Mouse (Mus musculus) MEL (cell line): ENCODE measurements around the gene Atp8a1. TPM values are rescaled to one million over a fixed set of nuclear protein-coding genes. Genes with fewer than 3 reads are reported as not detected.

Source experiments
- DNase-seq: peaks from one replicate; pipeline ENCODE4 v3.0.0; 2011; ENCODE audit warnings: low read depth, low spot score
- H3K27ac ChIP-seq: 2 replicates; pipeline ENCODE4 v1.5.1; 2012; ENCODE audit warnings: low read depth, mild to moderate bottlenecking, control low read depth, low read length, moderate library complexity; ENCODE audit not compliant: control insufficient read depth
- H3K27me3 ChIP-seq, 2 experiments: fragments of 150-350 bp in 1 of 2; sonication (generic) in 1 of 2; 2 replicates each; pipeline ENCODE4 v1.6.1; 2012; ENCODE audit warnings: low read length in 2 of 2, mild to moderate bottlenecking in 2 of 2, improper control_type of control experiment in 1 of 2, moderate library complexity in 1 of 2; ENCODE audit not compliant: insufficient read depth in 2 of 2, control insufficient read depth in 1 of 2
- H3K36me3 ChIP-seq, 2 experiments: 2 replicates each; pipeline ENCODE4 v1.6.1; 2012 to 2014; ENCODE audit warnings: low read length in 2 of 2, improper control_type of control experiment in 1 of 2, inconsistent platforms in 1 of 2, mild to moderate bottlenecking in 1 of 2; ENCODE audit not compliant: insufficient read depth in 2 of 2, control insufficient read depth in 1 of 2
- H3K4me1 ChIP-seq, 2 experiments: fragments of 150-350 bp in 1 of 2; sonication (generic) in 1 of 2; 2 replicates each; pipeline ENCODE4 v1.6.1; 2012; ENCODE audit warnings: low read length in 2 of 2, improper control_type of control experiment in 1 of 2, mild to moderate bottlenecking in 1 of 2; ENCODE audit not compliant: insufficient read depth in 2 of 2, control insufficient read depth in 1 of 2
- H3K4me3 ChIP-seq, 2 experiments: fragments of 150-350 bp in 1 of 2; sonication (generic) in 1 of 2; 2 replicates each; pipeline ENCODE4 v1.5.1; 2012; ENCODE audit warnings: low read depth in 2 of 2, low read length in 2 of 2, mild to moderate bottlenecking in 2 of 2, moderate library complexity in 2 of 2, control low read depth in 1 of 2, improper control_type of control experiment in 1 of 2; ENCODE audit not compliant: control insufficient read depth in 1 of 2, insufficient read depth in 1 of 2
- H3K79me2 ChIP-seq: 2 replicates; pipeline ENCODE4 v1.6.1; 2012; ENCODE audit warnings: mild to moderate bottlenecking, low read length, moderate library complexity; ENCODE audit not compliant: control insufficient read depth, poor library complexity, insufficient read depth
- H3K9ac ChIP-seq: 2 replicates; pipeline ENCODE4 v1.6.1; 2012; ENCODE audit warnings: low read depth, mild to moderate bottlenecking, control low read depth, low read length, moderate library complexity; ENCODE audit not compliant: control insufficient read depth, poor library complexity, severe bottlenecking
- H3K9me3 ChIP-seq: fragments of 150-350 bp; sonication (generic); replicated peaks from 2 replicates; pipeline ENCODE4 v1.6.1; 2012; ENCODE audit warnings: mild to moderate bottlenecking, low read length, improper control_type of control experiment, moderate library complexity; ENCODE audit not compliant: insufficient read depth
- BHLHE40 ChIP-seq: IDR thresholded peaks from 2 replicates; pipeline ENCODE4 v1.6.1; 2012; ENCODE audit warnings: low read depth, mild to moderate bottlenecking, inconsistent platforms, low read length, improper control_type of control experiment, borderline replicate concordance
- CHD2 ChIP-seq: IDR thresholded peaks from 2 replicates; pipeline ENCODE4 v1.6.1; 2011; ENCODE audit warnings: low read length, improper control_type of control experiment
- CTCF ChIP-seq, 3 experiments: IDR thresholded peaks in 2 of 3; conservative IDR thresholded peaks in 1 of 3; 2 replicates each; pipeline ENCODE4 v1.5.1; 2011 to 2012; ENCODE audit warnings: low read length in 3 of 3, low read depth in 2 of 3, mild to moderate bottlenecking in 2 of 3, improper control_type of control experiment in 1 of 3, inconsistent platforms in 1 of 3, mixed read lengths in 1 of 3, moderate library complexity in 1 of 3; ENCODE audit not compliant: control insufficient read depth in 1 of 3, insufficient read depth in 1 of 3, poor library complexity in 1 of 3, severe bottlenecking in 1 of 3
- ELF1 ChIP-seq: IDR thresholded peaks from 2 replicates; pipeline ENCODE4 v1.6.1; 2014; ENCODE audit warnings: low read depth, mild to moderate bottlenecking, inconsistent platforms, low read length, improper control_type of control experiment, moderate library complexity
- ETS1 ChIP-seq: IDR thresholded peaks from 2 replicates; pipeline ENCODE4 v1.6.1; 2012; ENCODE audit warnings: low read depth, mild to moderate bottlenecking, inconsistent platforms, low read length, improper control_type of control experiment, moderate library complexity
- GABPA ChIP-seq: IDR thresholded peaks from 2 replicates; pipeline ENCODE4 v1.6.1; 2012; ENCODE audit warnings: low read depth, mild to moderate bottlenecking, inconsistent platforms, low read length, improper control_type of control experiment, moderate library complexity
- HCFC1 ChIP-seq: IDR thresholded peaks from 2 replicates; pipeline ENCODE4 v1.6.1; 2012; ENCODE audit warnings: low read depth, mild to moderate bottlenecking, inconsistent platforms, low read length, improper control_type of control experiment, moderate library complexity
- JUND ChIP-seq: IDR thresholded peaks from 2 replicates; pipeline ENCODE4 v1.6.1; 2011; ENCODE audit warnings: low read depth, mild to moderate bottlenecking, improper control_type of control experiment, low read length
- KAT2A ChIP-seq: conservative IDR thresholded peaks from 2 replicates; pipeline ENCODE4 v1.6.1; 2012; ENCODE audit warnings: low read depth, low read length, improper control_type of control experiment, inconsistent platforms
- MAFK ChIP-seq: IDR thresholded peaks from 2 replicates; pipeline ENCODE4 v1.6.1; 2011; ENCODE audit warnings: low read depth, mild to moderate bottlenecking, low read length, improper control_type of control experiment, borderline replicate concordance
- MAZ ChIP-seq: IDR thresholded peaks from 2 replicates; pipeline ENCODE4 v1.6.1; 2012; ENCODE audit warnings: low read depth, mild to moderate bottlenecking, inconsistent platforms, low read length, improper control_type of control experiment
- MXI1 ChIP-seq: IDR thresholded peaks from 2 replicates; pipeline ENCODE4 v1.6.1; 2011; ENCODE audit warnings: mild to moderate bottlenecking, low read depth, low read length, improper control_type of control experiment
- NRF1 ChIP-seq: IDR thresholded peaks from 2 replicates; pipeline ENCODE4 v1.6.1; 2014; ENCODE audit warnings: low read depth, mild to moderate bottlenecking, inconsistent platforms, low read length, improper control_type of control experiment, moderate library complexity; ENCODE audit not compliant: poor library complexity, insufficient read depth, severe bottlenecking
- POLR2A ChIP-seq, 2 experiments: IDR thresholded peaks; 2 replicates each; pipeline ENCODE4 v1.6.1; 2011 to 2012; ENCODE audit warnings: low read length in 2 of 2, mild to moderate bottlenecking in 2 of 2, control low read depth in 1 of 2, improper control_type of control experiment in 1 of 2, low read depth in 1 of 2, moderate library complexity in 1 of 2; ENCODE audit not compliant: control insufficient read depth in 1 of 2, insufficient read depth in 1 of 2, poor library complexity in 1 of 2
- POLR2AphosphoS2 ChIP-seq: IDR thresholded peaks from 2 replicates; pipeline ENCODE4 v1.6.1; 2011; ENCODE audit warnings: low read length, improper control_type of control experiment
- RAD21 ChIP-seq: IDR thresholded peaks from 2 replicates; pipeline ENCODE4 v1.6.1; 2011; ENCODE audit warnings: mild to moderate bottlenecking, low read depth, low read length, improper control_type of control experiment
- RCOR1 ChIP-seq: IDR thresholded peaks from 2 replicates; pipeline ENCODE4 v1.6.1; 2012; ENCODE audit warnings: low read depth, mild to moderate bottlenecking, inconsistent platforms, low read length, improper control_type of control experiment
- SIN3A ChIP-seq: IDR thresholded peaks from 2 replicates; pipeline ENCODE4 v1.6.1; 2012; ENCODE audit warnings: low read length, improper control_type of control experiment, inconsistent platforms
- SMC3 ChIP-seq: IDR thresholded peaks from 2 replicates; pipeline ENCODE4 v1.6.1; 2011; ENCODE audit warnings: low read depth, low read length, improper control_type of control experiment
- TAL1 ChIP-seq: IDR thresholded peaks from 2 replicates; pipeline ENCODE4 v1.6.1; 2012; ENCODE audit warnings: mild to moderate bottlenecking, inconsistent platforms, low read length, moderate library complexity, mixed read lengths
- TBP ChIP-seq: IDR thresholded peaks from 2 replicates; pipeline ENCODE4 v1.8.0; 2011; ENCODE audit warnings: low read depth, low read length, improper control_type of control experiment
- TCF12 ChIP-seq: IDR thresholded peaks from 2 replicates; pipeline ENCODE4 v1.6.1; 2014; ENCODE audit warnings: low read depth, mild to moderate bottlenecking, inconsistent platforms, low read length, improper control_type of control experiment, moderate library complexity
- UBTF ChIP-seq: IDR thresholded peaks from 2 replicates; pipeline ENCODE4 v1.6.1; 2012; ENCODE audit warnings: low read depth, mild to moderate bottlenecking, inconsistent platforms, low read length, improper control_type of control experiment, moderate library complexity, borderline replicate concordance; ENCODE audit not compliant: insufficient read depth
- ZKSCAN1 ChIP-seq: IDR thresholded peaks from 2 replicates; pipeline ENCODE4 v1.6.1; 2012; ENCODE audit warnings: low read depth, mild to moderate bottlenecking, inconsistent platforms, low read length, improper control_type of control experiment, moderate library complexity
- polyA plus RNA-seq, 2 experiments: library from polyadenylated mRNA; stranded (reverse) in 1 of 2; unstranded in 1 of 2; fragments of >175 nt in 1 of 2; fragments of >200 nt in 1 of 2; gene quantifications; 2 replicates each; pipeline versions ENCODE4 v1.2.1 to v1.2.4; 2012; ENCODE audit warnings: low replicate concordance in 2 of 2, low read depth in 1 of 2; ENCODE audit not compliant: insufficient read length in 2 of 2, insufficient read depth in 1 of 2, missing spikeins in 1 of 2
- total RNA-seq: library from RNA; depleted of rRNA; stranded (reverse); fragments of 300-350 nt; gene quantifications from 2 replicates; pipeline ENCODE4 v1.2.3, GENCODE M21; 2012

Atp8a1 gene
- total and polyA plus RNA-seq, 3 experiments, result 18.2 to 22.1 TPM; not detected in 1

- Histone ChIP-seq H3K27me3 (no peaks in the 10 kb centered on the region), H3K9ac (no peak overlapping the region), H3K36me3 (no peaks in the 10 kb centered on the region; a peak in 2 of 4 replicates), H3K27ac (no peak overlapping the region), H3K4me3 (no peak overlapping the region), H3K79me2 (no peaks in the 10 kb centered on the region), H3K4me1 (no peaks in the 10 kb centered on the region), H3K9me3 (no peaks in the 10 kb centered on the region)
- TF ChIP-seq SMC3 (no peak), RAD21 (no peak), ELF1 (no peak), CHD2 (no peak), GABPA (no peak), ZKSCAN1 (no peak), HCFC1 (no peak), TBP (no peak), JUND (no peak), UBTF (no peak), CTCF (IDR thresholded peaks at IDR 0.05 in 2 of 3, conservative IDR thresholded peaks at IDR 0.05 in 1 of 3; ENCODE audit: control insufficient read depth in 1 of 3, insufficient read depth in 1 of 3, low read depth in 2 of 3, low read length in 3 of 3, poor library complexity in 1 of 3, severe bottlenecking in 1 of 3) (no peak)
- DNase-seq, result no peak
Measured at GRCm38 (mm10) chr5:67633831-67634268, 213.4 kb downstream of the Atp8a1 start.

GRCm38 (mm10) chr5:67633138-67633782, 214.0 kb downstream of the Atp8a1 start:
- Histone ChIP-seq H3K4me3 (no peak overlapping the region), H3K79me2 (no peaks in the 10 kb centered on the region), H3K27me3 (no peaks in the 10 kb centered on the region), H3K27ac (no peak overlapping the region), H3K9ac (no peak overlapping the region), H3K4me1 (no peaks in the 10 kb centered on the region), H3K9me3 (no peaks in the 10 kb centered on the region)
- DNase-seq, result no peak
- TF ChIP-seq RCOR1, result no peak
- TF ChIP-seq, all 39 proteins: peak for 0
- no peaks in the 10 kb centered on the region; a peak in 2 of 4 replicates for H3K36me3 ChIP-seq

GRCm38 (mm10) chr5:67631261-67631660, 216.0 kb downstream of the Atp8a1 start:
- Histone ChIP-seq H3K36me3 (no peaks in the 10 kb centered on the region; a peak in 2 of 4 replicates), H3K9me3 (no peaks in the 10 kb centered on the region), H3K4me1 (peaks cover 2 to 4% of the 10 kb centered on the region in 2 experiments; a peak in 2 of 4 replicates), H3K9ac (no peak overlapping the region)
- no peak for DNase-seq
- TF ChIP-seq TCF12 (no peak), TAL1 (no peak), RCOR1 (no peak), POLR2A (IDR thresholded peaks at IDR 0.05; ENCODE audit: control insufficient read depth in 1 of 2, insufficient read depth in 1 of 2, low read depth in 1 of 2, low read length in 2 of 2, poor library complexity in 1 of 2) (no peak), KAT2A (no peak), SIN3A (no peak), MAFK (no peak), MXI1 (no peak), ETS1 (no peak), CHD2 (no peak), TBP (no peak), NRF1 (no peak), MAZ (no peak), BHLHE40 (no peak), POLR2AphosphoS2 (no peak)
- TF ChIP-seq, all 39 proteins: peak for 0
- Histone ChIP-seq H3K79me2 (no peaks in the 10 kb centered on the region), H3K27ac (no peak overlapping the region), H3K27me3 (no peaks in the 10 kb centered on the region), H3K4me3 (no peak overlapping the region)
